Mouse (Mus musculus) layer of hippocampus, postnatal 25 days (tissue): ENCODE measurements around the gene Akap13. TPM values are rescaled to one million over a fixed set of nuclear protein-coding genes. Genes with fewer than 3 reads are reported as not detected.
"Not testable (repeated sequence)": the region's sequence is repeated elsewhere in the genome, so short reads cannot be mapped to it uniquely, and the experiment has no call there.

ENCODE experiments used
- DNase-seq, 2 experiments: peaks; one replicate each; pipeline ENCODE4 v3.0.0; 2022; ENCODE audit warnings: mixed read lengths in 2 of 2, low spot score in 1 of 2; ENCODE audit errors: extremely low spot score in 1 of 2
- total RNA-seq, 2 experiments: library from RNA; stranded (reverse); gene quantifications; 2 replicates each; pipeline ENCODE4 v1.2.3; 2021

Gene Akap13
- total RNA-seq, 2 experiments from 2014 or later = 54.0 to 70.8 TPM

DNA sequence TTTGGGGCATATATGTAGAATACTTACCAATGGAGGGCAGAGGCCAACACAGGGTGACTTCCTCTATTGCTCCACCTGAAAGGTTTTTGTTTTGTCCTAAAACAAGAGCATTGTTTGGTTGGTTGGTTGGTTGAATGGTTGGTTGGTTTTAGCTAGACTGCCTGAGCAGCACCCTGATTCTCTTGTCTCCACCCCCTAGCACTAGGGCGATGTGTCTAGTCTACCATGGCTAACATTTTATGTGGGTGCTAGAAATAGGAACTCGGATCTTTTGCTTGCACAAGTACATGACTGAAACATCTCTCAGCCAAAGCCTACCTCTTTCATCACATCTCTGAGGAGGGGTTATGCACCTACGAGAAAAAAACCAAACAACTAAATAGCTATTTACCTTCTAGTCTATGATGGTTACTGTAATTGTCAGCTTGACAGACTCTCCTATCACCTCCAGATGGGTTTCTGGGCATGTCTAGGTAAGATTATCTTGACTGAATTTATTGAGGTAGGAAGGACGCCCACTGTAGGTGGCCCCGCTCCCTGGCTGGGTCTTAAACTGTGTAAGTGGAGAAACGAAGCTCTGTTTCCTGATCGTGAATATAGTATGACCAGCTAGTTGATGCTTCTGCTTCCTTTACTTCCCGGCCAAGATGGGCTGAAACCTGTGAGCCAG, 134.1 kb downstream of the Akap13 start:
- no peak for DNase-seq

DNA sequence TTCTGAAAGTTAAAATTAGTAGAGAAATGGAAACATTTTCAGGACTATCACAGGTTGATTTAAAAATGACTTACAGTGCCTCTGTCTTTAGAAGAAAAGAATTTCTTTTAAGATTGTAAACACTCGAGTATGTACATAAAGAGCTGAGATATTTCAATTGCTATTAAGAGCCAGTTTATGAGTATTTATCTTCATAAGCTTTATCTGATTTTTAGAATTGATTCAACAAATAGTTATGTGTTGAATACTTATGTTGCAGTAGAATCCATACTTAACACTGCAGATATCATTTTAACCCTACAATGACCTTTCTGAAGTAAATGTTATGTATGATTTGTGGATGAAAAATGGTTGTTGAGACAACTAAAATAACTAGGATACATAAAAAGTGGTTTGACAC, 136.6 kb downstream of the Akap13 start:
- DNase-seq = no peak

DNA sequence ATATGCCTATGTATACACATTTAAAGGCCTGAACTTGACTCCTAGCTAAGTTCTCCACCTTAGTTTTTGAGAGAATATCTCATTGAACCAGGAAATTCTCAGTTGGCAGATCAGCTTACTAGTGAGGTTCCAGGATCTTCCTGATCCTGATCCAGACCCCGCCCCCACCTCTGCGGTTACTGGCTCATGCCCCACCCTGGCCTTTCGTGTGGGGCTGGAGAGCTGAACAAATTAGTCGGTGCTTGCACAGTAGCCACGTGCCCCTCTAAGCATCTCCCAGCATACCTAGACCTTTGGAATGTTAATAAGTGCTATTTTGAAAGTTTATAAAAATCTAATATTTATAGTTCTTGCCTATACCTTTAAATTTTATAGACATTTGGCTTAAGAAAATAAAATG, 139.5 kb downstream of the Akap13 start:
- no peak for DNase-seq

DNA sequence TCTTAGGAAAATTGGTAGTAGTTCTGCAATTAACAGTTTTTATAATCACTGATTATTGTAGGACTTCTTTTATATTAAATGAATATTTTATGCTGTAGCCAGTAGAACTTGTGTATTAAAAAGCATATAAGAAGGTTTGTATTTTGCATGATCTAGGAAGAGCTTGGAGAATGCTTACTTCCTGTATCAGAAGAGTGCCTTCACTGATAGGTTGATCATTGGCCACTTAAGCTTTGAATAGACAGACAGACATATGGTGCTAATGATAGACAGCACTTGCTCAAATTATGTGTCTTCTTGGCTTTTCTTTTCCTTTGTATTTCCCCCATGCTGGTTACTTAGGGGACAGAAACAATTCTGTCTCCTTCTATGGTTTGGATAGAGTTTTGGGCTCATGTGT, 139.9 kb downstream of the Akap13 start:
- no peak for DNase-seq

DNA sequence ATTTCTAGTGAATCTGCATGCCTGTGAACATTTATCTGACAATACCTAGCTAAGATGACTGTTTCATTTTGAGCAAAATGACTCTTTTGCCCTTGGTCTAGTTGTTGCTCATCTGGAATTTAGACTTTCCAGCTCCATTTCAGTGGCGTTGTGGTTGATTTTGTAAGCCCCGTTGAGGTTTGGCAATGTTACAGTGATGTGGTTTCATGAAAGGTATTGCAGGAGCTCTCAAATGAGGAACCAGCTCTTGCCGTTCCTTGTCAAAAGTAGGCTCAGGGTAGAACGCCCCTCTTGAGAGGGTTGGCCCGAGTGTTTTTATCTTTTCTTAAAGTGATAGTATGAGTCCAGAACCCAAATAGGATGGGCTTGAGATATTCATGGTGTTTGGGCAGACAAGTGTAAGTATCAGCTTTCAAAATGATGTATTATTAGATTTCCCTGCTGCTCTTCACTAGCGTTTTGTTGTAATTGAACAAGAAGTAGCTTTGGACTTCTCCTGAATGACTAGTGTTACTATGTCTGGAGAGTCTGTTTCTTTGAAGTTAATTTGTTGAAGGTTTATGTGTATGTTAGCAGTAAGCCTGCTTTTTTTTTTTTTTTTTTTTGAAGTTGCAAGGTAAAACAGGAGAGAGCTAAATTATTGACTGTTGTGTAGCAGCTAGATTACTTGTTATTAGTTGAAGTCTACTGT, 140.9 kb downstream of the Akap13 start:
- DNase-seq = no peak

DNA sequence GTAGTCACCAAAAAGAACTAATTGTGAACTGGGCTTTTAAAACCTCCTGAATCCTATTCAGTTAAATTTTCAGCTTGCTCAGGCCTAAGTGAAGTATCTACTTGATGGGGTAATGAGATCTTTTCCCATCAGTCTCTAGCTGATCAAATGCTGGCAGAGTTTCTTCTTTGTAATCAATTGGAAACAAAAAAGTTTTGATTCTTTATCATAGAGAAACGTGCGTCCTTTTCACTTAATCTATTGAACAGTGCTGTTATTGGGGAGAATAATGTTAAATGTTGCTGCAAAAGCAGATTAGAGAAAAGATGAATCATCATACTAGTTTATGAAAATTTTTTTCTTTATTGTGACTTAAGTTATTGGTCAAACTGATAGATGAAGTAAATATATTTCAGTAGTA, 142.5 kb downstream of the Akap13 start:
- DNase-seq = no peak

DNA sequence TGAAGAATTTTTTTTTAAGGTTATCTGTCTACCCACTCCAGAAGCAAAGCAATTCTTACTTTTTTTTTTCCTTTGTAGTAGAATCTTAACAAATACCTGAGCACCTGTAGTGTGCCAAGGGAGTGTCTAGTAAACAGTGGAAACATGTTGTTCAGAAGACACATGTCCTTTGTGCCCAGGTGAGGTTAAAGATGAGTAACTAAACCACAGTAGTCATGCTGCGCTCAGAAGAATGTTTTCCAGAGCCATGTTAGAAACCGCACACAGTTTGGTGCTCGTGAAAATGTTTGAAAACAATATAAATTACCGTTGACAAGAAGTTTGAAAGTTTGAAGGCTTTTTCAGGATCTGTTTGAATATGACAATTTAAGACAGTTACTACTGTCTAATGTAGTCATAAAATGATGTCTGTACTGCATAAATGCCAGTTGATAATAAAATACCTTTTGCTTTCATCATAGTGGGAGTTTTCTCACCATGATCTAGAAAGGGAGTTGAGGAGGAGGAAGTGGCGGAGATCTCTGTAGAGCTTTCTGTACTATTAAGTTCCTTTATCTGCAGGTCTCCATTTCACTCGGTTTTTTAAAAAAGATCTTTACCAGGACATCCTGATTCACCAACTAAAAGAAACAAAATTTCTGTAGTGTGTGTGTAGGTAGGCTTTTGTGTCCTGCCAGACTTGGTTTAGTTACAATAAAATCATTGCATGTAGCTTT, 145.2 kb downstream of the Akap13 start:
- no peak for DNase-seq

DNA sequence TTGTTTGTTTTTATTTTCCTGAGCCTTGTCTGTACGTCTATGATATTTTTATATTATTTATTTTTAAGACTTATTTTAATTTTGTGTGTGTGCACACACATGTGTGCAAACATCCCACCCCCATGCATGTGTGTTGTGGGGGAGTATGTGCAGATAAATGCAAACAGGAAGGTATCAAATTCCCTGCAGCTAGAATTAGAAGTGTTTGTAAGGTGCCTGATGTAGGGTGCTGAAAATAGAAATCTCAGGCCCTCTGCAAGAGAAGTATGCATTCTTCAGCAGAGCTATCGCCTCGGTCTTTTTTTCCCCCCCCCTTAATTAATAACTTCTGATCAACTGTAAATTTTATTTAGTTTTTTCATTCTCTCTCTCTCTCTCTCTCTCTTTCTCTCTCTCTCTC, 151.9 kb downstream of the Akap13 start:
- DNase-seq = no peak

DNA sequence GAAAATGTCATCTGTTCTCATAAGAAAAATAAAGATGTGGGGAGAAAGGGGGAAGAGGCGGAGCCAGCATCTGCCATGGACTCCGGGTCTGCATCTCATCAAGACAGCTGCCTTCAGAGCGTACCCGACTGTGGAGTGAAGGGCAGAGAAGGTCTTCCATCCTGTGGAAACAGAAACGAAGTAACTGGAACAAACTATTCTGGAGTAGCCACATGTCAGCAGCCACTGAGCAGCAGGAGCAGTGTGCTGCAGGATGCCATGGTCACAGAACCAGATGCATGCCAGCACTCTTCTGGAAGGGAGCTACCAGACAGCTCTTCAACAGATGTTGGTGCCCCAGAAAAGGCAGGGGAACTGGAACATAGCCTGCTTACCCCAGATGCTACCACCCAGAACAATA, 153.4 kb downstream of the Akap13 start:
- no peak for DNase-seq

DNA sequence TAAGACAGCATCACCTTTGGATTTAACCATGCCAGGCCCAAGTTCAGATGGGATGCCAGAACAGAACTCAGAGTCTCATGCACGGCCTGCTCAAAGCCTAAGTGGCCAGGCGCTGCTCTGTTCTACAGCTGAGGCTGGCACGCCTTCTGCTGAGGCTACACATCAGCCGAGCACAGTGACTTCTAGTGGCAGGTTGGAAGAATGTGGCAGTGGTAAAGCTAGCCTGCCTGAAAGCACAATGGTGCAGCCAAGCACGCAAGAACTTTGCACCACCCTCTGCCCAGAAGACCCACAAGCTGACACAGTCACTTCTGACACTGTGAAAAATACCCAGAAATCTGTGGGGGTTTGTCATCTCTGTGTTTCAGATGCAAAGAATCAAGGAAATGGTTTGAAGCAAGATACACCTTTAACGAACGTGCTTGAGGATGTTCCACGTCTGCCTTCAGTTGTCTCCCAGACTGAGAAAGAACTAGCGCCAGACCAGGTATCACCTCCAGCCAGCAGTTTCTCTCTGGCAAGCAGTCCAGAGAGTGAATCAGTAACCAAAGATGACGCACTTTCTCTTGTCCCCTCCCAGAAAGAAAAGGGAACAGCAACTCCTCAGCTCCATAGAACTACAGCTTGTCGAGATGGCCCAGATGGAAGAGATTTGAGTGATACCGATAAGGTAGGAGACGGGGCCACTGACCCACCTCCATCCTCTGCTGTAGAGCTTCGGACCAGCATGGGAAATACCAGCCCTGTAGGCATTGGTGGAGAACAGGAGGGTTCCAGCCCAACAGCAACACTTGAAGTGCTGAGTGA, 154.3 kb downstream of the Akap13 start:
- no peak for DNase-seq

DNA sequence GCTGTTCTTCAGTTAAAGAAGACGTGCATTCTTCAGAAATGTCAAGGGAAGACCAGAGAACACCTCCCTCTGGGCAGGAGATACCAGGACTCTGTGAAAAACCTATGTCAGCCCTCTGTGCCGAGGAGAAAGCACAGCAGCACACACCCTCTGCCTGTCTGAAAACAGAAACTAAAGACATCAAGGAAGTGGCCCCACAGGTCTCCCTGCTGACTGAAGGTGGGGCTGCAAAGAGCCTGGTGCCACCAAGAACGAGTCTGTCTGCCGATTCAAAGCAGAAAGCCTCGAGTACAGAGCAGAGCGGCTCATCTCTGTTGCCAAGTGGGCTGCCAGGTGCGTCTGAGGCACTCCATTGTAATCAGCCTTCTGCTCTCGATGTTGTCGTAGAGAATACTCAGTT, 155.1 kb downstream of the Akap13 start:
- DNase-seq = no peak

DNA sequence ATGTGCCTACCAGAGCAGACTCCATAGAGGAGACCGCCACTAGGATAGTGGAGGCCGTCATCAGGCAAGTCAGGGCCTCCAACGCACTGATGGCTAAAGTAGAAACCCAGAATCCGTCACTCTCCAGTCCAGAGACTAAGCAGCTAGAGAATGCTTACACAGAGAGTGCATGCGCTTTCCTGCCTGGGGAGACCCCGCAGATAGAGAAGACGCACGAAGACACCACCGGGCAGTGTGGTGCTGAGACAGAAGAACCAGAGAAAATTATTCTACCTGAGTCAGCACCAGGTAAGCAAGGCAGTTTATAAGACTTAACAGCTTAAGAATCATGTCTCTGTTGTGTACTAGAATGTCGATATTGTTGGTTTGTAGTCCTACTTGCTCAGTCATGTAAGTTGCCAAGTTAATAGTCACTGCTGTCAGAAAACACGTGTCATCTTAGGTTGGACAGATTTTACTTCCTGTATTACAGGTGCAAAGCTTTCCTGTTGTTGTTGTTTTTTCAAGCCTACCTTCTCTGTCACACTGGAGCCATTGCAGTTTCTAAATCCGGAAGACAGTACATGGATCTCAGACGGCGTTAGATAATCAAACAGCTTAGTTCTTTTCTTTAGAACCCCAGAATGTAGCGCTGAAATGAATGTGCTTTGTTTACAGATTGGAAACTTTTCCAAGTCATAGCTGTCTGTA, 156.1 kb downstream of the Akap13 start:
- no peak for DNase-seq

DNA sequence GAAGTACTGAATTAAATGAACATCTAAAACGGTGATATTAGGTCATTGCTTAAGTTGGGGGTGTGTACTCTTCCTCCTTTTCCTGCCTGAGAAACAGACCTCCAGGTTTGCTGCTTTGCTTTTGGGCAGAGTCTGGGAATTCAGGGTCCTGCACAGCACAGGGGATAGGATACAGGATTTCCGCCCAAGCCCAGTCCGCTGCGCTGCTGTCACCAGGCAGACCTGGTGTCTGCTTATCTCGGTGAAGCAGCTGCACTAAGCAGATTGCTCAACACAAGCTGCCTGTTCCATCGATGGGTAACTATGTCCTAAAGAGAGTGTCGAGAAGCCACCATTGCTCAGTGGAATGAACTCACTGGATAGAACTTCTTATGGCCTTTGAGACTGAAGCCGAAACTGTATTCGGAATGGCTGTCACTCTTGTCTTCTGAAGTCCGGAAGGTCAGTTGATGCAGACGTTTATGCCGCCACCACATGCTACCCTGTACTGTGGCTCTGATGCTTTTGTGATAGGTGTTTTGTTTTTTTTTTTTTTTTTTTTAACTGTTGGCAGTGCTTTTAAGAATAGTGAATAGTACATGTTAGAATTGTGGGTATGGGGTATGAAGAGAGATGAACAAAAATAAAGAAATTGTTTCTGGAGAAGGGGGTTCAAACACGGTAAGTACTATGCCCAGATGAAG, 156.8 kb downstream of the Akap13 start:
- DNase-seq = no peak

DNA sequence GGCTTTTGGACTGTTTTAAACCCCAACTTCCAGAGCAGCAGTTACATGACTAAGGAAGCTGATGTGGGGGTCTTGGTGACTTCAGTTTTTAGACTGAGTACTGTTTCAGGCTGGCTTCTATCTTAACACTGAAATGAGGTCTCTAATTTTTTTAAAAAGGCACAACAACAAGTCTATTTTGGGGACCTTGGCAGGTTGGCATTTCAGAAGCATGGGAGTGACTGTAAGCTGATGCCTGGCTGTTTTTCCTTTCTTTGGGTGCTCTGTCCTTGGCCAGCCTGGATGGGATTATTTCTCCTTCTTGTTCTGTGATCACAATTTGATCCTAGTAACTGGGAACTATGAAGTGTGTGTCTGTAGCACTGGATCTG, 157.3 kb downstream of the Akap13 start:
- DNase-seq = no peak

DNA sequence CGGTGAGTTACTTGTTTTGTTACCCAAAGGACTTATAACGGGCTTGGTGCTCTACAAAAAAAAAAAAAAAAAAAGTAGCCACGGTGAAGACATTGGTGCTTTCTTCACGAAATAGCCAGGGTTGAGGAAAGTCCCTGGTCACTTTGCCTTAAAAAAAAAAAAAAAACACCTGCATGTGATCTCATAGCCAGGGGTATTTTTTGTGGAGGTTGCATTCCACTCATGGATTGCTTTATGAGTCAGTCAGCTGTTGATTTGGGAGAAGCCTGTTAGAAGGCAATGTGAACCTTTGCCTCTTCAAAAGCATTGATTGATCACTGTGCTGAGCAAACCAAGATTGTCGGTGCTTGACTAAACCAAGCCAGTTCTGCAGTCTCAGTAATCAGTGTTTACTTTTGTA, 157.9 kb downstream of the Akap13 start:
- DNase-seq = no peak

DNA sequence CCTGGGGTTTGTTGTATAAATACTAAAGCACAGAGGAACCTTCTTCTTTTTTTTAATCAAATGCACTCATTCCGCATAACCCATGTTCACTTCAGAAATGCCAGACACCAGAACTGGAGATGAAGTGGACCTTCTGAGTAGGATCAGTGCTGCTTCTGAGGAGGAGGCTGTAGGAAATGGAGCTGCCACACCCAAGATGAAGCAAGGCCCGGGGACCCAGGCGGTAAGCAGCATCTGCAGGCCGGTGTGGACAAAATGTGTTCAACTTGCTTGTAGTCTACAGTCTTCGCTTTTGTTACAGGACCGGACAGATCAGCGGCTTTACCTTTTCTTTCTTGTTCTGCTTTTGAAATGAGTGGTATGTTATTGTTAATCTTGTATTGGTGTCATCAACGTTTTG, 159.5 kb downstream of the Akap13 start:
- DNase-seq = no peak

DNA sequence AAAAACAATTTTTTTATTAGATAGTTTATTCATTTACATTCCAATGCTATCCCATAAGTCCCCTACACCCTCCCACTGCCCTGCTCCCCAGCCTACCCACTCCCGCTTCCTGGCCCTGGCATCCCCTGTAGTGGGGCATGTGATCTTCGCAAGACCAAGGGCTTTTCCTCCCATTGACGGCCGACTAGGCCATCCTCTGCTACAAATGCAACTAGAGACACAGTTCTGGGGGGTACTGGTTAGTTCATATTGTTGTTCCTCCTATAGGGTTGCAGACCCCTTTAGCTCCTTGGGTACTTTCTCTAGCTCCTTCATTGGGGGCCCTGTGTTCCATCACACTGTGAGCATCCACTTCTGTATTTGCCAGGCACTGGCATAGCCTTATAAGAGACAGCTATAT, 161.9 kb downstream of the Akap13 start:
- DNase-seq = not testable (repeated sequence)

DNA sequence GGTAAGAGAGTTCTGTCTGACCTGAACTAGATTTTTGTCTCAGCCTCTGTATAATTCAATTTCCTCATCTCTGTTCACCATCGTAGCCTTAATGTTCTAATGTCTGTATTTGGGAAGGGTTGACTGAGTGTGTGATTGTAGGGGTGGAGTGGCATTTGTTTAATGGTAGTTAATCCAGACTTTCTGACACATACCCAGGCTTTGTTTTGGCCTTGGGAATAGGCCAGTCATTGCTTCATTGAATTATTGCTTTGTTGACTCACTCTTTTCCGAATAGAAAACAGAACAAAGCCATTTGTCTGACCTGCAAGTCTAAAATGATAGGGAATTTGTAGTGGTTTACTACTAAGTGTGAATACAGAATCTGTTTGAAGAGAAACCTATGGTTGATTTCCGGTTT, 163.4 kb downstream of the Akap13 start:
- no peak for DNase-seq

DNA sequence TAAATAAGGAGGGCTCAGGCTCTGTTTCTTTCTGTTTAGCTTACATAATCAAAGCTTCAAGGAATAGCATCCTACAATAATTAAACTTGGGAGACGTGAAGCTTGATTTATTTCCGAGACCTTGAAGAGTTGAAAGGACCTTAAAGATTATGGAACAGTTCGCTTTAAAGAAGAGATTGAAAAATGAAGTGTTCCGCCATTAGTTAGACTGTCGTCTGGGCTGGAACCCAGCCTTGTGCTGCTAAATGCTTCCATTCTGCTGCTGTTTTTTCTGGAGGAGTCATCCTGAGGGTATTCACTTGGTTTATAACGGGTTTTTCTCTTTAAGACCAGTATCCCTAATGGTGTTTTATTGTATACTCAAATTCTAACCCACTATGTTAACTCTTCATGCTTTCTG, 164.5 kb downstream of the Akap13 start:
- no peak for DNase-seq

DNA sequence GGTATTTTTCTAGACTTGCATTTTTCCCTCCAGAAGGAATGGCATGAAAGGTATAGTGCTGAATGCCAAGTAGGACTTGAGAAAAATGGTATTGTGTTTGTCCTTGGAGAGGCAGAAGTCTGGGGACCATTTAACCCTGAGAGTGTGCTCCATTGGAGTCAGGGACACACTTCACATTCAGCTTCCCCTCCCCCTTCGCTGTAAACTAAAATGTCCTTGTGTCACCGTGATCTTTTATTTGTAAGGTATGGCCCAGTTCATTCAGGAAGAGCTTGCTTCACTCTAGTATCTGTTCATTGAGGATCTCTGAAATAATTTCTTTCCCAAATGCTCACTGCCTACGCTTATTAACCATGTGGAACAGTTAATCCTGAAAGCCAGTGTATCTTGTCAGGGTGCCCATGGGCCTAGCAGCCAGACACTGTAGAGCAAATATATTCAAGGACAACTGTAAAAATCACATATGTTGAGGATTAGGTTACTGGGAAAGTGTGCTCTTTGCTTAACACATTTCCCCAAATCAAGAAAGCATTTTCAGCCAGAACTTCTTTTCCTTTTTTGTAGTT, 165.1 kb downstream of the Akap13 start:
- DNase-seq = no peak
